Mouse (Mus musculus): ENCODE data around the gene Gm20661. TPM values are rescaled to one million over a fixed set of nuclear protein-coding genes. Genes with fewer than 3 reads are reported as not detected.

The Gm20661 gene
- polyA plus RNA-seq, 1 experiment from 2014 or later: 12.8 TPM

DNA sequence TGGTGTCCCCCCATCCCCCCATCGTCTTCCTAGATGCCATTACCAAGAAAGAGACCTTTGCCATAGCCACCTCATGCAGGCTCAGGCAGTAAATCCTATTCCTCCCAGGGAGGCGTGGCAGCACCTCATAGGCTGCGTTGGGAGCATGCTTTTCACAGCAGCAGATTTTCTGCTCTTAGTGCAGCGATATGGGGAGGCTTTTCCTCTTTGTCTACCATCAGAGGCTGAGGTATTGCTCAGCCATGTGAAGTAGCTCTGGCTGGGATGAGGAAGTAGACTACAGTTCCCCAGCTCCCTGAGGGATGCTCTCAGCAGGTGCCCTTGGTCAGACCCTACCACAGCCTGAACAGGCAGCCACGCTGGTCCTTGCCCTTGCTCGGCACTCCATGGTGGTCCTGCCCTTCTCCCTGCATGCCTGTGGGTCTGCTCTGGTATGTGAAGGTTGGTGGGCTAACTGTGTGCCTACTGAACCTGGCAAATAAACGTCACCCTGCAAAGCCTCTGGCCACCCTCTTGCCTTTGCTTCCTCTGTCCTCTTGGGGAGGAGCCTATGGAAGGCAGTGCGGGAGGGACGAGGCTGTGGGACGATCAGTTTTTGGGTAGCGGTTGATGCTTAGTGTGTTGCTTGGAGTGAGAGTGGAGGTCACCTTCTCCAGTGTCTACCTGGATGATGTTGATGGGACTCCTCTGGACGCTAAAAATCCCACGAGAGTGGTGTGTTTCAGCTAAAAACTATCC lies 33.5 kb upstream of the Gm20661 start:
- Histone ChIP-seq H3K9ac (replicated peaks; ENCODE audit: low read depth, low read length) (no peak overlapping the region), H3K4me3 (ENCODE audit: low read depth, low read length) (no peak overlapping the region), H3K9me3 (ENCODE audit: control insufficient read depth, low read depth, low read length) (no peaks in the 10 kb centered on the region), H3K27ac (ENCODE audit: low read length) (no peak overlapping the region), H3K4me1 (ENCODE audit: control insufficient read depth, insufficient read depth, low read length) (0 out of 2 replicates have a peak, but pooled peaks cover 6% of the 10 kb centered on the region), H3K36me3 (ENCODE audit: control insufficient read depth, insufficient read depth, low read length) (no peaks in the 10 kb centered on the region), H3K27me3 (ENCODE audit: control insufficient read depth, insufficient read depth, low read length) (no peaks in the 10 kb centered on the region), H3K4me2 (replicated peaks; ENCODE audit: low read depth, low read length) (no peak overlapping the region)
- no peak for ATAC-seq (ENCODE audit: insufficient number of reproducible peaks, insufficient read depth, low FRiP score, low read depth)
- 82% methylated on average over 13 of the region's 13 CpGs for WGBS

DNA sequence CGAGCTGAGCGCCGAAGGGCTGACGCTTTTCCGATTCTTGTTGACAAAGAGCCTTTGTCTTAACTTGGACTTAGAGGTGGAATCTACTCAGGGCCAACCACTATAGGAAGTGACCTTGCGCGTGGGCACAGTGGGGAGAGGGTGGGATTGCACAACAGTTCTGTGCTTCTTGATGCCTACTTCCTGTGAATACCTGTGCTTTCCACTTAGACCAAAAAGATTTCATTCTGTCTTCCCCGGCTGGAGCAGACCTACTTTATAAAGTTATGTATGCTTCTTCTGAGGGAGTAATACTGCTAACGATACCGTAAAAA lies 33.0 kb upstream of the Gm20661 start, which contains the start of gene Traip:
Traip (plus strand) TSS at position 215 of the 314 bp plus-strand sequence.
- ATAC-seq (ENCODE audit: insufficient number of reproducible peaks, insufficient read depth, low FRiP score, low read depth): no peak
- H3K27ac ChIP-seq (ENCODE audit: low read length): peak within 1 kb of the TSS; percentile 57; the same call in 1 of the 2 replicates
- 92% methylated on average over 10 of the region's 10 CpGs for WGBS
- 0 out of 2 replicates have a peak, but pooled peaks cover 6% of the 10 kb centered on the region for H3K4me1 ChIP-seq (ENCODE audit: control insufficient read depth, insufficient read depth, low read length)
- H3K36me3 ChIP-seq (ENCODE audit: control insufficient read depth, insufficient read depth, low read length): no peaks in the 10 kb centered on the region
- H3K4me2 ChIP-seq (replicated peaks; ENCODE audit: low read depth, low read length): peak within 1 kb of the TSS; percentile 61
- H3K27me3 ChIP-seq (ENCODE audit: control insufficient read depth, insufficient read depth, low read length): no peaks in the 10 kb centered on the region
- peak within 1 kb of the TSS; percentile 45 for H3K9ac ChIP-seq (replicated peaks; ENCODE audit: low read depth, low read length)
- peak within 1 kb of the TSS; percentile 72 for H3K4me3 ChIP-seq (ENCODE audit: low read depth, low read length)
- no peaks in the 10 kb centered on the region for H3K9me3 ChIP-seq (ENCODE audit: control insufficient read depth, low read depth, low read length)

DNA sequence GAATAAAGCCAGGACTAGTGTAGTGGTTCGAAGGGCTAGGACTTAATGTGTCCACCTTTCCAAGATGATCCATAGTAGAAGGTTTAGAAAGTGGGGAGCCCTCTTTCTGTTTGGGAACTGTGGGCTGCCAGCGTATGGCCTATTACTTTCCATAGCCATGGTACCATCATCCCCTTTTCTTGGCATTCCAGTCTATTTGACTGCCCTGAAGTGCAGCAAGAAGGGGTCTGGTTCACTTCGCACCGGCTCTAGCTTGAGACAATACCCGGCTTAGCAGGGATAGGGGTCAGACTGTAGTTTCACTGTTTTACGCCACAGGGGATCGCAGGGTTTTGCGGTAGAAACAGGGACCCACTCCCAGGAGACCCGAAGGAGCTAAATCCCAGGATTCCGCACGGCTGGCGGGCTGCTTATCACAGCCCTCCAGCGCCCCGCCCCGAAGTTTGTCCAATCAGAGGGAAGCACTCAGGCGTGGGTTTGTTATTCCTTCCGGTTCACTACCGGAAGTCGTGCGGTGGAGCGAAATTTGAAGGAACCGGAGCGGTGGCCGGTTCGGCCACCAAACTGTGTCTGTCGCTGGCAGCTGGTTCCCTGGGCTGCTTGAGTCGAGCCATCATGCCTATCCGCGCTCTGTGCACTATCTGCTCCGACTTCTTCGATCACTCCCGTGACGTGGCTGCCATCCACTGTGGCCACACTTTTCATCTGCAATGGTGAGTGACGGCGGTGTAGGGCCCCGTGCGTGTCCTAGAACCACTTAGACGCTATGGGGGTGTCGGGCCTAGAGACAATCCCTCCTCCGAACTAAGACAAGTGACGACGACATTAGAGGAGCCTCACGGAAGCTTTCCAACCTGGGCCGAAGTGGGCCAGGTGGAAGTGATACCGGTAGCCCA lies 32.1 kb upstream of the Gm20661 start:
- WGBS: 18% methylated on average over 45 of the region's 45 CpGs
- Histone ChIP-seq H3K9me3 (ENCODE audit: control insufficient read depth, low read depth, low read length) (no peaks in the 10 kb centered on the region), H3K27ac (ENCODE audit: low read length) (peak overlapping the region; percentile 57; the same call in 1 of the 2 replicates), H3K4me1 (ENCODE audit: control insufficient read depth, insufficient read depth, low read length) (0 out of 2 replicates have a peak, but pooled peaks cover 6% of the 10 kb centered on the region), H3K4me3 (ENCODE audit: low read depth, low read length) (peak overlapping the region; percentile 72), H3K4me2 (replicated peaks; ENCODE audit: low read depth, low read length) (peak overlapping the region; percentile 61), H3K36me3 (ENCODE audit: control insufficient read depth, insufficient read depth, low read length) (no peaks in the 10 kb centered on the region), H3K9ac (replicated peaks; ENCODE audit: low read depth, low read length) (peak overlapping the region; percentile 45), H3K27me3 (ENCODE audit: control insufficient read depth, insufficient read depth, low read length) (no peaks in the 10 kb centered on the region)
- peak; percentile 95 for ATAC-seq (ENCODE audit: insufficient number of reproducible peaks, insufficient read depth, low FRiP score, low read depth)

DNA sequence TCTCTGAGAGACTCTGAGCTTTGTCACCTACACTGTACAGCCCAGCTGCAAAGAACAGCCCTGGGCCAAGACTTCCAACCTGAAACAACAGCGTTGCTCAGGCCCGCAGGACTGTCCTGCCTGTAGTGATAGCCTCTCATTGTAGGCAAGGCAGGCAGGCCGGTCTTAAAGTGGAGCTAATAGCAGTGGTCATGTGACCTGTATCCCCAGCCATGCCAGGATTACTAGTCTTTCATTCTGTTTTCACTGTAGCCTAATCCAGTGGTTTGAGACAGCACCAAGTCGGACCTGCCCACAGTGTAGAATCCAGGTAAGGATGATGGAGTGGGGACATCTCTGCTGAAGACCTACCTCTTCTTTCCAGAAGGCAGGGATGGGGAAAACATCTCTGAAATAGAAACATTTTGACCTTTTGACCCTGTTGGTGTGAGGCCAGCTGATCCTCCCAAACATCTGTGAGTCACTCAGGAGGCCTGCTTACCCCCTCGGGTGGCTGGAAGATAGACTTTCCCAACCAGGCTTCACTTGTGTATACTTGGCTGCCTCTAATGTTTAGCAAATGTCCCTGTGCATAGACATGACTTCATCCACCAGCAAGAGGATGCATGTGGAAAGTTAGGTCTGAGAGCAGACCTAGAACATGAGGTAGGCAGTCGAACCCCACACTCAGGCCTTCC lies 27.1 kb upstream of the Gm20661 start:
- no peak for ATAC-seq (ENCODE audit: insufficient number of reproducible peaks, insufficient read depth, low FRiP score, low read depth)
- Histone ChIP-seq H3K27ac (ENCODE audit: low read length) (no peak overlapping the region), H3K9ac (replicated peaks; ENCODE audit: low read depth, low read length) (no peak overlapping the region), H3K4me1 (ENCODE audit: control insufficient read depth, insufficient read depth, low read length) (0 out of 2 replicates have a peak, but pooled peaks cover 6% of the 10 kb centered on the region), H3K4me3 (ENCODE audit: low read depth, low read length) (no peak overlapping the region), H3K36me3 (ENCODE audit: control insufficient read depth, insufficient read depth, low read length) (0 out of 2 replicates have a peak, but pooled peaks cover 13% of the 10 kb centered on the region), H3K4me2 (replicated peaks; ENCODE audit: low read depth, low read length) (no peak overlapping the region), H3K27me3 (ENCODE audit: control insufficient read depth, insufficient read depth, low read length) (no peaks in the 10 kb centered on the region), H3K9me3 (ENCODE audit: control insufficient read depth, low read depth, low read length) (no peaks in the 10 kb centered on the region)
- WGBS: 80% methylated on average over 6 of the region's 6 CpGs

DNA sequence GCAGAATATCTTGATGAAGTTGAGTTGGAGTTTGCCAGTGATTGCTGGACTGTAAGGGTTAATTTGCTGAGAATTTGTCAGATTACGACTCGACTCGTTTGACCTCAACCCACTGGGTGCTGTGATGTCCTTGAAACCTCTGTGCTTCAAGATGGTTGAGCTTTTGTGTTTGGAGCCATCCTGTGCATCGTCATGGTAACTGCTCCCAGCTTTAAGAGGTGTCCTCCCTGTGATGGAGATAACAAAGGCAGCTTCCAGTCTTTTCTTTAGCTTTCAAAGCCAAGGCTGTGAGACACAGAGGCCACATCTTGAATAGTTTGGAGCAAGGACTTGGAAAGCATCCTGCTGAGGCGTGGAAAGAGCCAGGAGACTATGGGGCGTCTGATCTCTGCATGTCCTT lies 25.7 kb upstream of the Gm20661 start:
- Histone ChIP-seq H3K9ac (replicated peaks; ENCODE audit: low read depth, low read length) (no peak overlapping the region), H3K27ac (ENCODE audit: low read length) (no peak overlapping the region), H3K4me3 (ENCODE audit: low read depth, low read length) (no peak overlapping the region), H3K4me1 (ENCODE audit: control insufficient read depth, insufficient read depth, low read length) (no peaks in the 10 kb centered on the region), H3K36me3 (ENCODE audit: control insufficient read depth, insufficient read depth, low read length) (peaks cover 21% of the 10 kb centered on the region; the same call in 1 of the 2 replicates), H3K9me3 (ENCODE audit: control insufficient read depth, low read depth, low read length) (no peaks in the 10 kb centered on the region), H3K4me2 (replicated peaks; ENCODE audit: low read depth, low read length) (no peak overlapping the region), H3K27me3 (ENCODE audit: control insufficient read depth, insufficient read depth, low read length) (no peaks in the 10 kb centered on the region)
- 74% methylated on average over 6 of the region's 6 CpGs for WGBS
- ATAC-seq (ENCODE audit: insufficient number of reproducible peaks, insufficient read depth, low FRiP score, low read depth): no peak

DNA sequence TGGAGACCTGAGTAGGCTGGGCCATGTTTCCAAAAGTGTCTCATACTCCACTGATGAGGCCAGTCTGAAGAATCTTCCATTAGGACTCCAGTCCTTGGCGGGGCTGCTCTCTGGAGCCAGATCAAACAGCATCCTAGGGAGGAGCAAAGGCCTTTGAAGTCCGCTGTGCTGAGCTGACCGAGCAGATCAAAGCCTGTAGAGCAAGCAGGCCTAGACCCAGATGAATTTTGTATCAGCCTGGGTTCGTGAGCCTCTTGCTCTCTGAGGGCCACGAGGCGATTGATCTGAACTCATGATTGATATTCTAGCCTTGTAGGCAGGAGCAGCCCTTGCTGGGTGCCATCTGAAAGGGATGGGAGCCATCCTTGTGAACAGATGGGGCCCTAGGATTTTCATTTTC lies 23.0 kb upstream of the Gm20661 start:
- Histone ChIP-seq H3K4me1 (ENCODE audit: control insufficient read depth, insufficient read depth, low read length) (no peaks in the 10 kb centered on the region), H3K27me3 (ENCODE audit: control insufficient read depth, insufficient read depth, low read length) (no peaks in the 10 kb centered on the region), H3K9me3 (ENCODE audit: control insufficient read depth, low read depth, low read length) (no peaks in the 10 kb centered on the region), H3K9ac (replicated peaks; ENCODE audit: low read depth, low read length) (no peak overlapping the region), H3K36me3 (ENCODE audit: control insufficient read depth, insufficient read depth, low read length) (peaks cover 27% of the 10 kb centered on the region; the same call in 1 of the 2 replicates), H3K4me2 (replicated peaks; ENCODE audit: low read depth, low read length) (no peak overlapping the region), H3K27ac (ENCODE audit: low read length) (no peak overlapping the region), H3K4me3 (ENCODE audit: low read depth, low read length) (no peak overlapping the region)
- ATAC-seq (ENCODE audit: insufficient number of reproducible peaks, insufficient read depth, low FRiP score, low read depth): no peak
- WGBS: 44% methylated on average over 6 of the region's 6 CpGs

DNA sequence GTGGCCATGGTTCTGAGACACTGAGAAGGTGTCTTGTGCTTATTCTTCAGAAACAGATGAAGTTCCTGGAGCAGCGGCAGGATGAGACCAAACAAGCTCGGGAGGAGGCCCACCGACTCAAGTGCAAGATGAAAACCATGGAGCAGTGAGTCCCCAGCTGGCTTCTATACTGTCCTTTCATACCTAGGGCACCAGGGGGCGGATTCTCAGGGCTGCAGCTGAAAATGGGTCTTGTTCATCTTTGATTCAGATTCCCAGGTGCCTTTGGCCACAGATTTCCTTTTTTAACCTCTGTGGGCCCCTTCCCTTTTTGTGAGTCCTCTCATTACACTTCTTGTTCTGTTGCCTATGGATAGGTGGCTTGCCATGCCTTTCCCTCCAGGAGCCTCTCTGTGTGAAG lies 21.9 kb upstream of the Gm20661 start:
- no peak overlapping the region for H3K9ac ChIP-seq (replicated peaks; ENCODE audit: low read depth, low read length)
- no peak overlapping the region for H3K4me2 ChIP-seq (replicated peaks; ENCODE audit: low read depth, low read length)
- H3K4me1 ChIP-seq (ENCODE audit: control insufficient read depth, insufficient read depth, low read length): no peaks in the 10 kb centered on the region
- ATAC-seq (ENCODE audit: insufficient number of reproducible peaks, insufficient read depth, low FRiP score, low read depth): no peak
- H3K4me3 ChIP-seq (ENCODE audit: low read depth, low read length): no peak overlapping the region
- 76% methylated on average over 4 of the region's 4 CpGs for WGBS
- H3K36me3 ChIP-seq (ENCODE audit: control insufficient read depth, insufficient read depth, low read length): peaks cover 27% of the 10 kb centered on the region; the same call in 1 of the 2 replicates
- H3K9me3 ChIP-seq (ENCODE audit: control insufficient read depth, low read depth, low read length): no peaks in the 10 kb centered on the region
- H3K27ac ChIP-seq (ENCODE audit: low read length): no peak overlapping the region
- H3K27me3 ChIP-seq (ENCODE audit: control insufficient read depth, insufficient read depth, low read length): no peaks in the 10 kb centered on the region

DNA sequence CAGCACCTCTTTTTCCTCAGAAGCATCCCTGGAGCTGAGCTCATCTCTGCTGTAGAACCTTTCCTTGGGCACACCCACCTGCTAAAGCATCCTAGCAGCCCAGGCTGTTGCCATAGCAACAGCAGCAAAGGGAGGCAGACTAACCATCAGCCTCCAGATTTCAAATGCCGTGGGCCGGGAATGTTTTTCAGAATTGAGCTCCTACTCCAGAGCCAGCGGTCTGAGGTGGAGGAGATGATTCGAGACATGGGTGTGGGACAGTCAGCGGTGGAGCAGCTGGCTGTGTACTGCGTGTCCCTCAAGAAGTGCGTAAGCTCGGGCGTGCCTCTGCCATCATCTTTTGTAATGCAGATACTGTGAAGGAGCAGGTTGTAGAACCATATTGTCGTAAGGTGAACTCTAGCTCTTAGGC lies 21.5 kb upstream of the Gm20661 start:
- Histone ChIP-seq H3K36me3 (ENCODE audit: control insufficient read depth, insufficient read depth, low read length) (peaks cover 27% of the 10 kb centered on the region; the same call in 1 of the 2 replicates), H3K4me1 (ENCODE audit: control insufficient read depth, insufficient read depth, low read length) (no peaks in the 10 kb centered on the region), H3K4me3 (ENCODE audit: low read depth, low read length) (no peak overlapping the region), H3K9ac (replicated peaks; ENCODE audit: low read depth, low read length) (no peak overlapping the region), H3K27me3 (ENCODE audit: control insufficient read depth, insufficient read depth, low read length) (no peaks in the 10 kb centered on the region), H3K27ac (ENCODE audit: low read length) (peak overlapping the region; percentile 15; the same call in 1 of the 2 replicates), H3K4me2 (replicated peaks; ENCODE audit: low read depth, low read length) (no peak overlapping the region), H3K9me3 (ENCODE audit: control insufficient read depth, low read depth, low read length) (no peaks in the 10 kb centered on the region)
- WGBS: 87% methylated on average over 10 of the region's 10 CpGs
- no peak for ATAC-seq (ENCODE audit: insufficient number of reproducible peaks, insufficient read depth, low FRiP score, low read depth)
